Mouse (Mus musculus) adrenal gland, adult 18-20 months (tissue): Measurements from ENCODE around the gene Hist3h2ba. TPM values are rescaled to one million over a fixed set of nuclear protein-coding genes. Genes with fewer than 3 reads are reported as not detected.
A peak's percentile ranks its signal among the peaks of the same experiment; 100 is the strongest.

Source experiments
- DNase-seq, 2 experiments: peaks; one replicate each; pipeline ENCODE4 v3.0.0; 2021 to 2022; ENCODE audit warnings: low spot score in 2 of 2
- microRNA-seq, 2 experiments: library from miRNA; unstranded; fragments of <30 nt; microRNA quantifications; one replicate each; pipeline ENCODE4 v1.2.0; 2021; ENCODE audit warnings: borderline number of aligned reads in 2 of 2
- total RNA-seq, 2 experiments: library from RNA; stranded (reverse); gene quantifications; 1 replicate in 1 of 2; 2 replicates in 1 of 2; pipeline ENCODE4 v1.2.3; 2021

The Hist3h2ba gene
- total RNA-seq, 2 experiments from 2014 or later, result 5.8 to 6.0 TPM

- no peak for DNase-seq
Measured at GRCm38 (mm10) chr11:58984657-58985056, 35.9 kb downstream of the Hist3h2ba start.

DNA sequence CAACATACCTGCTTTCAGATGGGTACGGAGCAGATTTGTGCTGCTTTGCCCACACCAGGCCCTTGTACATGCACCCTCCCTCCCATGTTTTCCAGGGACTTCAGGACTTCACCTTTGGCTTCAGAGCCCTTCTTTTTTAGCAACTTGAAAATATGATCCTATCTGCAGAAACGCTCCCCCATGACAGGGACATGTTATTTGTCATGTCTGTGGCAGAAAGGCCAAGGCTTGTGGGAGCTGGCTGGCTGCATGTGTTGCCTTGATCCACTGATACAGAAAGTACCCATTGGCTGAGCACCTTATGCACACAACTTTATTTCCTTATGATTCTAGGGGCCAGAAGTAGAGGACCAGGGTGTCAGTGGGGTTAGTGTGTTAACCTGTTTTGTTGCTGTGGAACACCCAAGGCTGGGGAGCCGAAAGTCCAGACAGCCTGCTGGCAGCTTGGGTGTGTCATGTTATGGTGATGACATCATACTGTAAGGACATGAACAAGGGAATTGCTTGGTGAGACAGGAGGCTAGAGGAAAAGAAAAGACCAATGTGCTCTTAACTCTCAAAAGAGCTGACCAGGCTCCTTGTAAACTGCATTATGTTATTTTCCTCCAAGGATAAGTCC, 36.7 kb downstream of the Hist3h2ba start:
- DNase-seq, result peak in 1 of 2 experiments; percentile 43

DNA sequence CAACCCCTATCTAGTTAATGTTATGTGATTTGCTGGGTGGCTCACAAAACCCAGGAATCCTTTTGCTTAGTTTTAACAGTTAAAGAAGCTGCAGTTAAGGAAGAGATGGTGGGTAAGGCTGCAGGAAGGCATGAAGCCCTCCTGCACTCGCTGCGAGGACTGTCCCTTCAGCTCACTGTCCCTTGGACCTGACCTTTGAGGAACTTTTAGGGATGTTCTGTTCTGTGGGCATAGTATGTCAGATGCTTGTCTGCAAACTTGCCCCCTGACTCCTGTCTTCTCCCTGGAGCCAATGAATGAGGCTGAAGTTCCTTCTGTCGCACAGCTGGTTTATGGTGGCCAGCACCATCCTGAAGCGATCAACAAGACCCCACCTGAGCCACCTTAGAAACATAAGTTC, 40.4 kb downstream of the Hist3h2ba start:
- no peak for DNase-seq

GRCm38 (mm10) chr11:58990141-58990540, 41.4 kb downstream of the Hist3h2ba start:
- DNase-seq, result no peak

GRCm38 (mm10) chr11:58990794-58991193, 42.1 kb downstream of the Hist3h2ba start:
- no peak for DNase-seq

- DNase-seq, result no peak
Measured at GRCm38 (mm10) chr11:58991911-58992310, 43.2 kb downstream of the Hist3h2ba start.

DNA sequence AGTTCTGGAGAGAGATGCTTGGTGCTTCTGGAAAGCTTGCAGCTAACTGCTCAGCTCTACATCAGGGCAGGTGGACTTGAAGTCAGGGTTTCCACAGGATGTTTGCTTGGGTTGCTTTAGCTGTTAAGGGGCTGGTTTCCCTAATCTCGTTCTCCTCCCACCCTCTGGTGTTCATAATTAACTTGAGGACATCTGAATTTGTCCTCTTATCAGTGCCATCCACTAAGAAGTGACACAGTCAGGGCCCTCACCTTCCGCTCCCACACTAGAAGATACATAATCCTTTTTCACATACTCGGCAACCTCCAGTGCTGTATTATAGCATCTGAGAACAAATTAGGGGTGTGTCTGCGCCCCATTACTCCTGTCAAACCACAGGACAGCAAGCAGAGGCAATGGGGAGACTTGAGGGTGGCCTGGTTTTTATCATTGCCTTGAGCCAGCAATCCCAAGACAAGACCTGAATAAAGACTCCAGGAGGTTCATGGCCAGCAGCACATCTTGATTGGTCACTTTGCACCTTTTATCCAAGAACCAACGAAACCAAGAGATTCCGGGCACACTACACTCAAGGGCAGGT, 44.5 kb downstream of the Hist3h2ba start:
- no peak for DNase-seq

DNA sequence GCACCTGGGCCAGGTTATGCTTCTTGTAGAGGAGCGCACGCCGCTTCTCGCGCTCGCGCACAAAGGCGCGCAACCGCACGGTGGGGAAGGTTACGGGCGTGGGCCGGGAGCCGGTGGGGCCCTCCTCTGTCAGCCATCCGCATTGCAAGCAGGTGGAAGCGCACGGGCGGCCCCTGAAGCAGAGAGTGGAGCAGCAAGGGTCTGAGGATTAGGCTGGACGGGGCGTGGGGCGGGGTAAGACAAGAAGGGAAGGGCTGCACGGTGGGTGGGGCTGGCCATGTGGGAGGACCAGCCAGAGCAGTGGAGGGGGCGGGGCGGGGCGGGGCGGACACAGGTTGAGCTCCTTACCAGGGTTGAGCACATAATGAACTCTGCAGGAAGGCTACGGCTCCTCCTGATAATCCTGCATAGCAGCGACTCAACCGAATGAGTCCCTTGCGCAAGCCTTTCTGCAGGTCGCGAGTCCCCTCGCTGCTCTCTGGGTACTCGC, 45.7 kb downstream of the Hist3h2ba start:
- DNase-seq, result no peak

GRCm38 (mm10) chr11:58995061-58995806, 46.5 kb downstream of the Hist3h2ba start:
- no peak for DNase-seq

DNA sequence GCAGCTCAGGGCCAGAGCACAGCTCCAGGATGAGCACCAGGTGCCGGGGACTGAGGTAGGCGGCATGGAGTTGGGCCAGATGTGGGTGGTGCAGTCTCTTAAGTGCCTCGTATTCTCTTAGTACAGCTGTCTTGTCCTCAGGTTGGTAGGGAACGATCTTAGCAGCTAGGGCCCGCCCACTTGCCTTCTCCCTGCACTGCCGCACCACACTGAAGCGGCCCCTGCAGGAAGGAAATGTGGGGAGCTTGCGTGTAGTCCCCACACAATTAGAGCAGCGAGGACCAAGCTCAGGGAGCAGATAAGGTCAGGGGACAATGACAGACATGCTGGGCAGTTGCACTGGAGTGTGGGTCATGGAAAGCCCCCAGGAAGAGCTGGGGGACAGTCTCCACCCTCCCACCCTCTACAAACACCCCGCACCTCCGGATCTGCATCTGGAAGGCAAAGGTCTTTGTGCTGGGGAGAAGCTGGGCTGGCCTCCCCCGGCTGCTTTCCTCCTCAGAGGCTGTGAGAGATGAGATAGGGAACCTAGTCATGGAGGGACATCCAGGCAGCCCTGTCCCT, 47.2 kb downstream of the Hist3h2ba start:
- DNase-seq, result no peak

- DNase-seq, result no peak
Measured at GRCm38 (mm10) chr11:58997541-58997940, 48.8 kb downstream of the Hist3h2ba start.

Small RNAs within 50 kb of the gene (microRNA-seq; reads per million reads assigned to microRNA genes)
- gene Gm44313, result 0 reads per million in 2 experiments

Other genes with a start within 250 kb of the Hist3h2ba start
- gene Olfr319, start 249.8 kb upstream of the Hist3h2ba start, total RNA-seq, result not detected
- gene Olfr318, start 224.9 kb upstream of the Hist3h2ba start, total RNA-seq, result not detected
- not detected for gene Olfr317, start 209.7 kb upstream of the Hist3h2ba start, total RNA-seq
- not detected for gene Olfr316, start 196.2 kb upstream of the Hist3h2ba start, total RNA-seq
- gene Olfr315, start 175.7 kb upstream of the Hist3h2ba start, total RNA-seq, result not detected
- not detected for gene Olfr314, start 166.0 kb upstream of the Hist3h2ba start, total RNA-seq
- gene Fam183b, start 147.0 kb upstream of the Hist3h2ba start, total RNA-seq, result 1 to 10 TPM; 2.6 to 3.1 TPM
- gene Olfr313, start 133.9 kb upstream of the Hist3h2ba start, total RNA-seq, result not detected
- not detected for gene Olfr312, start 119.7 kb upstream of the Hist3h2ba start, total RNA-seq
- not detected for gene Olfr311, start 109.7 kb upstream of the Hist3h2ba start, total RNA-seq
- 1 to 10 TPM; 4.1 to 5.7 TPM for gene Gm12258, start 101.8 kb upstream of the Hist3h2ba start, total RNA-seq
- gene 2810021J22Rik, start 81.7 kb upstream of the Hist3h2ba start, total RNA-seq, result 1 to 10 TPM; 4.0 to 5.9 TPM
- gene Zfp39, start 44.7 kb upstream of the Hist3h2ba start, total RNA-seq, result 1 to 10 TPM; 3.3 to 4.1 TPM
- gene Btnl10, start 31.0 kb upstream of the Hist3h2ba start, total RNA-seq, result not detected
- 100 to 1,000 TPM; 171 to 177 TPM for gene Rnf187, start 10.0 kb upstream of the Hist3h2ba start, total RNA-seq
- gene Hist3h2a, start 5.8 kb downstream of the Hist3h2ba start, total RNA-seq, result 10 to 100 TPM; 13.3 to 17.6 TPM
- gene Trim17, start 5.8 kb downstream of the Hist3h2ba start, total RNA-seq, result under 1 TPM; 0.06 to 0.10 TPM
- 10 to 100 TPM; 22.0 to 27.1 TPM for gene Trim11, start 29.2 kb downstream of the Hist3h2ba start, total RNA-seq
- gene Obscn, start 187.5 kb downstream of the Hist3h2ba start, total RNA-seq, result 1 to 10 TPM in 1 of 2 experiments, under 1 TPM in 1; 0.99 to 2.4 TPM
- gene Iba57, start 214.8 kb downstream of the Hist3h2ba start, total RNA-seq, result 10 to 100 TPM; 16.3 to 21.7 TPM
- gene Gjc2, start 234.3 kb downstream of the Hist3h2ba start, total RNA-seq, result under 1 TPM; 0.48 to 0.60 TPM
- 10 to 100 TPM; 57.3 to 71.5 TPM for gene Guk1, start 243.3 kb downstream of the Hist3h2ba start, total RNA-seq